19 mouse cellular contexts compared by ENCODE assay signal in the genomic region with DNA sequence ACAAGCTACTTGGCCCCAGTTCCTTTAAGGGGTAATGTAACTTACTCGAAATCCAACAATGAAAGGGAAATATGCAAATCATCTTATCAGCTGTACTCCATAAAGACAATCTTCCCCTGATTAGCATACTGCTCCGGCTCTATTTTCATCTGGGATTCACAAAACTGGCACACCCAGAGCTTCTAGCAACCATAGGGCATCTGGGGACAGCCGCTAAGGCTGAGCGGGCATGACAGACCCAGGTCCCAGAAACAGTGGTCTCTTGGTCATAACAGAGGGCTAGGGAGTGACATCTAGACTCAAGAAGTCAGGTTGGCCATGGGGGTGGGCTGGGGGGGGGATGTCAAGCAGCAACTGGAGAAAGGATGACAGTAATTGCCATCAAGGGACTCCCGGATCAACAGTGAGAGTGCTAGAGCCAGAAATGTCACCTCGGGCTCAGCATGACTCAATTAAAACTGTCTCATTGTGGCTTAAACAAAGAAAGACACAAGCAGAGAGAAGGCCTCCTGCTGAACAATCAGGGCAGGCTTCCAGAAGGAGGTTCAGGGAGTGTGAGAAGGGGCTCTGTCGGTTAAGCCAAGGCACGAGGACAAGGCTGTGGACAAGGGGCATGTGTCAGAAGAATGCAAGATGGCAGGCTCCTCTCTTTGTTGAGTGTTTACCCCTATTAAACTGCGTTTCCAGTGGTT. TPM values are rescaled to one million over a fixed set of nuclear protein-coding genes. Genes with fewer than 3 reads are reported as not detected.
DNase-seq lines count a peak whose midpoint lies in the region; ATAC-seq and TF ChIP-seq lines count a peak whose summit lies in the region.
"Had no signal": no experiment of that assay in that cellular context is flagged by ENCODE, and none has a peak within 500 bp of the region (broad histone marks: within the 10 kb centered on the region; RNA-seq: fewer than 3 reads in every experiment).

No protein-coding gene starts in this region.

- H3K4me3 ChIP-seq in forebrain, embryonic 12.5 days (replicated peaks), result no peak overlapping the region
- no peak overlapping the region for H3K4me3 ChIP-seq in forebrain, embryonic 10.5 days
- no peak overlapping the region for H3K4me3 ChIP-seq in midbrain, embryonic 14.5 days (replicated peaks; ENCODE audit: low read depth, low read length)
- no peak overlapping the region for H3K4me3 ChIP-seq in midbrain, embryonic 11.5 days (ENCODE audit: low read depth, low read length)
- no peak overlapping the region for H3K4me3 ChIP-seq in forebrain, postnatal 0 days (ENCODE audit: low read depth, low read length)
- H3K4me3 ChIP-seq: embryonic facial prominence, embryonic 13.5 days; heart, adult 2 months; limb, embryonic 15.5 days; megakaryocyte, embryonic 14.5 days had no signal

- no peak for TF ChIP-seq CTCF in forebrain, postnatal 0 days (IDR thresholded peaks at IDR 0.05; ENCODE audit: low read depth)

- WGBS in forebrain, embryonic 12.5 days, result 35% methylated on average over 9 of the region's 9 CpGs
- WGBS in forebrain, embryonic 10.5 days, result 63% methylated on average over 9 of the region's 9 CpGs
- WGBS in midbrain, embryonic 14.5 days, result 26% methylated on average over 9 of the region's 9 CpGs
- WGBS in midbrain, embryonic 11.5 days, result 55% methylated on average over 9 of the region's 9 CpGs
- 25% methylated on average over 9 of the region's 9 CpGs for WGBS in forebrain, postnatal 0 days

- ATAC-seq in forebrain, embryonic 12.5 days (ENCODE audit: low FRiP score), result peak; percentile 49; the same call in 1 of the 2 replicates
- peak; percentile 40; the same call in 1 of the 2 replicates for ATAC-seq in midbrain, embryonic 14.5 days (ENCODE audit: low FRiP score, low TSS enrichment)
- ATAC-seq in midbrain, embryonic 11.5 days (ENCODE audit: low FRiP score), result no peak
- peak; percentile 76 for ATAC-seq in forebrain, postnatal 0 days
- no peak for ATAC-seq in monocyte, adult 5-6 weeks (replicated peaks; ENCODE audit: insufficient number of reproducible peaks, low FRiP score, low TSS enrichment, poor library complexity, severe bottlenecking)

- H3K36me3 ChIP-seq in forebrain, embryonic 12.5 days (replicated peaks), result no peaks in the 10 kb centered on the region
- H3K36me3 ChIP-seq in forebrain, embryonic 10.5 days (replicated peaks), result no peaks in the 10 kb centered on the region
- H3K36me3 ChIP-seq in midbrain, embryonic 14.5 days (ENCODE audit: control insufficient read depth, insufficient read depth, low read length), result no peaks in the 10 kb centered on the region
- H3K36me3 ChIP-seq in midbrain, embryonic 11.5 days (ENCODE audit: control insufficient read depth, insufficient read depth, low read length), result no peaks in the 10 kb centered on the region
- no peaks in the 10 kb centered on the region for H3K36me3 ChIP-seq in forebrain, postnatal 0 days (ENCODE audit: insufficient read depth)
- H3K36me3 ChIP-seq: embryonic facial prominence, embryonic 13.5 days; limb, embryonic 15.5 days had no signal

- no peak overlapping the region for H3K4me2 ChIP-seq in forebrain, embryonic 12.5 days
- H3K4me2 ChIP-seq in midbrain, embryonic 14.5 days (ENCODE audit: low read length), result no peak overlapping the region
- H3K4me2 ChIP-seq in midbrain, embryonic 11.5 days, result no peak overlapping the region
- H3K4me2 ChIP-seq in forebrain, postnatal 0 days (ENCODE audit: low read depth), result no peak overlapping the region
- H3K4me2 ChIP-seq: embryonic facial prominence, embryonic 13.5 days; limb, embryonic 15.5 days had no signal

- H3K9me3 ChIP-seq in forebrain, embryonic 12.5 days, result no peaks in the 10 kb centered on the region
- H3K9me3 ChIP-seq in forebrain, embryonic 10.5 days, result no peaks in the 10 kb centered on the region
- H3K9me3 ChIP-seq in midbrain, embryonic 14.5 days (ENCODE audit: control insufficient read depth, low read length), result no peaks in the 10 kb centered on the region
- no peaks in the 10 kb centered on the region for H3K9me3 ChIP-seq in midbrain, embryonic 11.5 days (ENCODE audit: control insufficient read depth, low read length)
- no peaks in the 10 kb centered on the region for H3K9me3 ChIP-seq in forebrain, postnatal 0 days (ENCODE audit: low read length)
- H3K9me3 ChIP-seq: embryonic facial prominence, embryonic 13.5 days; limb, embryonic 15.5 days; megakaryocyte, embryonic 14.5 days had no signal

- no peaks in the 10 kb centered on the region; the same call in 1 of the 2 replicates for H3K27me3 ChIP-seq in forebrain, embryonic 12.5 days
- H3K27me3 ChIP-seq in forebrain, embryonic 10.5 days (ENCODE audit: poor library complexity, severe bottlenecking), result no peaks in the 10 kb centered on the region
- no peaks in the 10 kb centered on the region for H3K27me3 ChIP-seq in midbrain, embryonic 14.5 days (ENCODE audit: control insufficient read depth, insufficient read depth, low read length)
- no peaks in the 10 kb centered on the region for H3K27me3 ChIP-seq in midbrain, embryonic 11.5 days (ENCODE audit: control insufficient read depth, insufficient read depth, low read length)
- no peaks in the 10 kb centered on the region for H3K27me3 ChIP-seq in forebrain, postnatal 0 days (ENCODE audit: insufficient read depth, low read length)
- H3K27me3 ChIP-seq: embryonic facial prominence, embryonic 13.5 days; limb, embryonic 15.5 days had no signal

- no peak overlapping the region for H3K9ac ChIP-seq in forebrain, embryonic 12.5 days
- no peak overlapping the region for H3K9ac ChIP-seq in midbrain, embryonic 14.5 days (replicated peaks; ENCODE audit: low read length)
- no peak overlapping the region for H3K9ac ChIP-seq in midbrain, embryonic 11.5 days (ENCODE audit: low read length)
- no peak overlapping the region for H3K9ac ChIP-seq in forebrain, postnatal 0 days
- H3K9ac ChIP-seq: embryonic facial prominence, embryonic 13.5 days; limb, embryonic 15.5 days had no signal

- no peak overlapping the region for H3K27ac ChIP-seq in forebrain, embryonic 12.5 days
- H3K27ac ChIP-seq in forebrain, embryonic 10.5 days, result no peak overlapping the region
- peak overlapping the region; percentile 41; the same call in 1 of the 2 replicates for H3K27ac ChIP-seq in midbrain, embryonic 14.5 days (replicated peaks; ENCODE audit: low read depth, low read length)
- H3K27ac ChIP-seq in midbrain, embryonic 11.5 days (ENCODE audit: low read depth, low read length), result no peak overlapping the region
- H3K27ac ChIP-seq in forebrain, postnatal 0 days (ENCODE audit: low read depth, low read length), result 0 out of 2 replicates have a peak overlapping the region, but pooled peaks have one; percentile 35
- H3K27ac ChIP-seq: embryonic facial prominence, embryonic 13.5 days; heart, adult 2 months; limb, embryonic 15.5 days had no signal

- no peak for DNase-seq in forebrain, embryonic 10.5 days (ENCODE audit: extremely low spot score, low spot score)
- peak; percentile 48 for DNase-seq in midbrain, embryonic 14.5 days
- DNase-seq in midbrain, embryonic 11.5 days (ENCODE audit: low spot score, missing footprints), result no peak
- DNase-seq in forebrain, postnatal 0 days, result peak; percentile 44
- peak; percentile 72 for DNase-seq in retina, postnatal 1 day
- DNase-seq: adrenal gland, adult 2 months; cerebellum, adult 2 months; heart, adult 2 months; kidney, adult 8-10 months; kidney, postnatal 25 days; layer of hippocampus, adult 9-11 months; lung, postnatal 10 days; thymus, postnatal 36 days had no signal

- H3K4me1 ChIP-seq in forebrain, embryonic 12.5 days, result peaks cover 9% of the 10 kb centered on the region
- peaks cover 19% of the 10 kb centered on the region for H3K4me1 ChIP-seq in forebrain, embryonic 10.5 days
- H3K4me1 ChIP-seq in midbrain, embryonic 14.5 days (ENCODE audit: control insufficient read depth, insufficient read depth, low read length), result peaks cover 15% of the 10 kb centered on the region; the same call in 1 of the 2 replicates
- no peaks in the 10 kb centered on the region for H3K4me1 ChIP-seq in midbrain, embryonic 11.5 days (ENCODE audit: control insufficient read depth, insufficient read depth, low read length)
- H3K4me1 ChIP-seq in forebrain, postnatal 0 days (ENCODE audit: insufficient read depth), result peaks cover 10% of the 10 kb centered on the region; the same call in 1 of the 2 replicates
- H3K4me1 ChIP-seq: embryonic facial prominence, embryonic 13.5 days; limb, embryonic 15.5 days had no signal

RNA-seq across cellular contexts. Expression of a gene that starts 59.8 kb away (rescaled TPM):
- 0.51 and 0.53 TPM in 2 replicates for polyA plus RNA-seq in forebrain, embryonic 12.5 days (2016; fragmentation: Nextera tagmentation; extraction: Ambion mirVana)
- polyA plus RNA-seq in forebrain, embryonic 10.5 days (2016; fragmentation: Nextera tagmentation; extraction: Ambion mirVana), result 0.06 and 0.09 TPM in 2 replicates
- 8.6 and 10.7 TPM in 2 replicates for polyA plus RNA-seq in midbrain, embryonic 14.5 days (2014; fragmentation: Nextera tagmentation; extraction: Ambion mirVana)
- polyA plus RNA-seq in midbrain, embryonic 11.5 days (2014; fragmentation: Nextera tagmentation; extraction: Ambion mirVana), result 0.38 and 0.39 TPM in 2 replicates
- 51.8 and 65.3 TPM in 2 replicates for total RNA-seq in forebrain, postnatal 0 days (2014; rRNA removed)
- 6.4 and 14.7 TPM in 2 replicates for polyA plus RNA-seq in forebrain, postnatal 0 days (2015; fragmentation: Nextera tagmentation; extraction: Ambion mirVana)
- total RNA-seq in monocyte, adult 5-6 weeks (2017), result not detected in 3 replicates
- total RNA-seq: CH12.LX had no signal

Comparison
In these comparisons a context has a peak if more than half of its experiments do, and no peak if none do; other contexts are left out.
1. ATAC-seq: peak in forebrain, embryonic 12.5 days (single experiment), midbrain, embryonic 14.5 days (single experiment) and forebrain, postnatal 0 days (single experiment); none in midbrain, embryonic 11.5 days (single experiment) and monocyte, adult 5-6 weeks (single experiment).
2. H3K27ac ChIP-seq: peak in midbrain, embryonic 14.5 days (single experiment) and forebrain, postnatal 0 days (single experiment); none in forebrain, embryonic 12.5 days (single experiment), forebrain, embryonic 10.5 days (single experiment) and midbrain, embryonic 11.5 days (single experiment).
3. DNase-seq: peak in midbrain, embryonic 14.5 days (single experiment), forebrain, postnatal 0 days (single experiment) and retina, postnatal 1 day (single experiment); none in forebrain, embryonic 10.5 days (single experiment) and midbrain, embryonic 11.5 days (single experiment).